Mouse (Mus musculus): ENCODE data around the gene Fcgr1.
"Not testable (repeated sequence)": the region's sequence is repeated elsewhere in the genome, so short reads cannot be mapped to it uniquely, and the experiment has no call there.

- not testable (repeated sequence) for TF ChIP-seq POLR2A (IDR thresholded peaks at IDR 0.05; ENCODE audit: extremely low read depth, insufficient read depth, low read length); CTCF (IDR thresholded peaks at IDR 0.05; ENCODE audit: low read depth, low read length)
Observed at GRCm38 (mm10) chr3:96239949-96240798, 53.6 kb downstream of the Fcgr1 start, which contains the start of gene Hist2h2aa2.
